Mouse (Mus musculus) testis, adult 2 months (tissue): ENCODE data around the gene Sclt1.

Source experiments
- CTCF ChIP-seq: fragments of 200-500 bp; IDR thresholded peaks from 2 replicates; pipeline ENCODE4 v1.5.1; 2012; ENCODE audit warnings: low read depth, mild to moderate bottlenecking, inconsistent platforms, low read length, moderate library complexity; ENCODE audit not compliant: control insufficient read depth, insufficient read depth, insufficient replicate concordance
- POLR2A ChIP-seq: fragments of 200-500 bp; IDR thresholded peaks from 2 replicates; pipeline ENCODE4 v1.6.1; 2012; ENCODE audit warnings: low read depth, mild to moderate bottlenecking, inconsistent platforms, low read length, moderate library complexity; ENCODE audit not compliant: control insufficient read depth

GRCm38 (mm10) chr3:41743436-41743835 lies 1.1 kb upstream of the Sclt1 start:
- no peak for TF ChIP-seq CTCF
- no peak for TF ChIP-seq POLR2A
